Mouse (Mus musculus) thymus, adult 2 months (tissue): ENCODE results near the gene Aknad1. TPM values are rescaled to one million over a fixed set of nuclear protein-coding genes. Genes with fewer than 3 reads are reported as not detected.

Experiments
- DNase-seq: peaks from one replicate; pipeline ENCODE4 v3.0.0; 2021
- H3K27ac ChIP-seq: fragments of 200-500 bp; 2 replicates; pipeline ENCODE4 v1.5.1; 2012; ENCODE audit warnings: low read length, control low read depth; ENCODE audit not compliant: control insufficient read depth, insufficient read depth
- H3K27me3 ChIP-seq: fragments of 200-500 bp; 2 replicates; pipeline ENCODE4 v1.6.1; 2012; ENCODE audit warnings: mild to moderate bottlenecking, low read length, moderate library complexity, mixed read lengths; ENCODE audit not compliant: control insufficient read depth, insufficient read depth
- H3K36me3 ChIP-seq: fragments of 200-500 bp; 2 replicates; pipeline ENCODE4 v1.6.1; 2012; ENCODE audit warnings: mild to moderate bottlenecking, low read length, moderate library complexity; ENCODE audit not compliant: control insufficient read depth, insufficient read depth
- H3K4me1 ChIP-seq: fragments of 200-500 bp; replicated peaks from 2 replicates; pipeline ENCODE4 v1.6.1; 2012; ENCODE audit warnings: low read length; ENCODE audit not compliant: control insufficient read depth, insufficient read depth
- H3K4me3 ChIP-seq: fragments of 200-500 bp; 2 replicates; pipeline ENCODE4 v1.5.1; 2012; ENCODE audit warnings: mild to moderate bottlenecking, low read length, control low read depth, moderate library complexity; ENCODE audit not compliant: control insufficient read depth, insufficient read depth
- CTCF ChIP-seq: fragments of 200-500 bp; IDR thresholded peaks from 2 replicates; pipeline ENCODE4 v1.5.1; 2012; ENCODE audit warnings: mild to moderate bottlenecking, control low read depth, low read length, moderate library complexity, borderline replicate concordance; ENCODE audit not compliant: control insufficient read depth, poor library complexity, insufficient read depth; ENCODE audit errors: extremely low read depth
- POLR2A ChIP-seq: fragments of 200-500 bp; IDR thresholded peaks from 2 replicates; pipeline ENCODE4 v1.6.1; 2012; ENCODE audit warnings: mild to moderate bottlenecking, low read length, control low read depth, moderate library complexity; ENCODE audit not compliant: control insufficient read depth, poor library complexity, insufficient read depth; ENCODE audit errors: extremely low read depth
- WGBS: fragments of 180-500 bp; shearing (Covaris S2); methylation state at CpG from one replicate; pipeline ENCODE4 v1.1.7; 2018; 5-methylcytosine and 5-hydroxymethylcytosine counted together
- polyA plus RNA-seq: library from polyadenylated mRNA; depleted of rRNA; stranded (reverse); fragments of >200 nt; gene quantifications from 2 replicates; pipeline ENCODE4 v1.2.3, GENCODE M21; 2012; rRNA removed

Gene Aknad1
- polyA plus RNA-seq: 0.05 TPM in 1 of 2 replicates, not detected in the other

DNA sequence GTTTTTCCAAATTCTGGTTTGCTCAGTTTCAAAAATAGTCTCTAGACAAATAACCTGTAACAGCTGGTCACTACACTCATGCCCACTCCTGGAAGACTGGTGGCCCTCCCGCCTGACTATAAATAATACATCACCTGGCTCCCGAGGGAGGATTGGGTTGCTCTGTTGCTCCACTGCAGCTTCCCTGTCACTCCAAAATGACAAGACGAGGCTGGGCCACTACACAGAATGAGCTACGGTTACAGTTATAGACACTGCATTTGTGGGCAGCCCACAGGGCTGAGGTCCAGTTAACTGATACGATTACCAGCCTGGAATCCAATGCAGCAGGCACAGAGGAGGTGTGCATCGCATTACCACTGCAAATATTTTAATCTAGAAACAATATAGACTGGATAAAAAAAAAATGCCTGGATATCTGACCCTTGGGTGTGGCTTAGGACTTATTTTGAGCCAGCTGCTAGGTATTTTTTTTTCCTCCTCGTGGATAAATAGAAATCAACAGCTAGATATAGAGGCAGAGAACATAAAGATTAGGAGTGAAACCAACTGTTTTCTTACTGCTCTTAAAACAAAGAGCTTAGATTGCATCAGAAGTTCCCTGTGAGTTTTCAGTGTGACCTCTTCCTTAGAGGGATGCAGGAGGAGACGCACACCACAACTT, at the start of gene Aknad1:
Gene Aknad1 (plus strand): TSS at position 614 of the 664 bp plus-strand sequence.
- Histone ChIP-seq H3K4me1 (no peaks in the 10 kb centered on the region), H3K27me3 (no peaks in the 10 kb centered on the region), H3K27ac (no peak within 1 kb of the TSS), H3K4me3 (no peak within 1 kb of the TSS), H3K36me3 (no peaks in the 10 kb centered on the region)
- no peak for DNase-seq
- TF ChIP-seq POLR2A: no peak
- no peak for TF ChIP-seq CTCF
- 86% methylated on average over 8 of the region's 8 CpGs for WGBS

- TF ChIP-seq POLR2A (no peak), CTCF (no peak)
- WGBS: 76% methylated on average over 4 of the region's 4 CpGs
- peaks cover 23% of the 10 kb centered on the region for H3K36me3 ChIP-seq
- no peaks in the 10 kb centered on the region for H3K27me3 ChIP-seq
- no peaks in the 10 kb centered on the region for H3K4me1 ChIP-seq
- H3K4me3 ChIP-seq: no peak overlapping the region
- H3K27ac ChIP-seq: no peak overlapping the region
- no peak for DNase-seq
Measured at GRCm38 (mm10) chr3:108689979-108690378, 49.5 kb upstream of the Aknad1 start.

DNA sequence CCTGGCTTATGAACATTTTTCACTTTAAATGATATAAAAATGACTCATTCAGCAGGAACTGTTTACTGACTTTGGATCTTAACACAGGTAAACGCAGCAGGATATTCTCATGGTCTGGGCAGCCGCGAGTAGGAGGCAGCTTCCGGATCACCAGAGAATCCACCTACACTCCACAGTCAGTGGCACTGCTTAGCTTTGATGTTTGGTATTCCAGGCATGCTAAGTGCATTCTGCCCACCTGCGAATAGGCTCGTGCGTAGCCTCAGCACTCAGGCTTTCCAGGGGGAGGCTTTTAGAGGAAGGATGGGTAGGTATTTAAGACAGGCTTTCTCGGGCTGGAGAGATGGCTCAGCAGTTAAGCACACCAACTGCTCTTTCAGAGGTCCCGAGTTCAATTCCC, 45.1 kb upstream of the Aknad1 start:
- H3K27me3 ChIP-seq: no peaks in the 10 kb centered on the region
- H3K27ac ChIP-seq: no peak overlapping the region
- WGBS: 95% methylated on average over 9 of the region's 9 CpGs
- DNase-seq: no peak
- H3K36me3 ChIP-seq: peaks cover 30% of the 10 kb centered on the region
- no peak overlapping the region for H3K4me3 ChIP-seq
- no peak for TF ChIP-seq POLR2A
- no peak for TF ChIP-seq CTCF
- no peaks in the 10 kb centered on the region for H3K4me1 ChIP-seq

GRCm38 (mm10) chr3:108698662-108699061, 40.8 kb upstream of the Aknad1 start:
- H3K36me3 ChIP-seq: peaks cover 47% of the 10 kb centered on the region
- TF ChIP-seq CTCF (no peak), POLR2A (no peak)

GRCm38 (mm10) chr3:108699786-108700185, 39.7 kb upstream of the Aknad1 start:
- TF ChIP-seq POLR2A: no peak
- no peak for TF ChIP-seq CTCF

More at GRCm38 (mm10) chr3:108698662-108699061, 40.8 kb upstream of the Aknad1 start:
- no peaks in the 10 kb centered on the region for H3K4me1 ChIP-seq
- 95% methylated on average over 8 of the region's 8 CpGs for WGBS
- DNase-seq: no peak
- H3K27ac ChIP-seq: no peak overlapping the region
- no peak overlapping the region for H3K4me3 ChIP-seq
- no peaks in the 10 kb centered on the region for H3K27me3 ChIP-seq

GRCm38 (mm10) chr3:108701256-108701655, 38.2 kb upstream of the Aknad1 start:
- peaks cover 34% of the 10 kb centered on the region for H3K36me3 ChIP-seq
- WGBS: 86% methylated on average over 1 of the region's 1 CpGs
- no peaks in the 10 kb centered on the region for H3K4me1 ChIP-seq
- DNase-seq: no peak
- H3K4me3 ChIP-seq: no peak overlapping the region
- H3K27ac ChIP-seq: no peak overlapping the region
- H3K27me3 ChIP-seq: no peaks in the 10 kb centered on the region
- TF ChIP-seq CTCF (no peak), POLR2A (no peak)

More at GRCm38 (mm10) chr3:108699786-108700185, 39.7 kb upstream of the Aknad1 start:
- Histone ChIP-seq H3K27ac (no peak overlapping the region), H3K36me3 (peaks cover 43% of the 10 kb centered on the region), H3K4me1 (no peaks in the 10 kb centered on the region), H3K27me3 (no peaks in the 10 kb centered on the region), H3K4me3 (no peak overlapping the region)
- WGBS: 96% methylated on average over 4 of the region's 4 CpGs
- no peak for DNase-seq
